Mouse (Mus musculus) testis, adult 2 months (tissue): Measurements from ENCODE around the gene Atp5b. TPM values are rescaled to one million over a fixed set of nuclear protein-coding genes. Genes with fewer than 3 reads are reported as not detected.

ENCODE experiments used
- H3K27ac ChIP-seq: fragments of 200-500 bp; 2 replicates; pipeline ENCODE4 v1.5.1; 2012; ENCODE audit warnings: low read depth, low read length; ENCODE audit not compliant: control insufficient read depth, insufficient read depth
- H3K27me3 ChIP-seq: fragments of 200-500 bp; 2 replicates; pipeline ENCODE4 v1.6.1; 2012; ENCODE audit warnings: mild to moderate bottlenecking, low read length, moderate library complexity; ENCODE audit not compliant: control insufficient read depth, insufficient read depth
- H3K36me3 ChIP-seq: fragments of 200-500 bp; 2 replicates; pipeline ENCODE4 v1.6.1; 2012; ENCODE audit warnings: mild to moderate bottlenecking, low read length; ENCODE audit not compliant: control insufficient read depth, insufficient read depth
- H3K4me1 ChIP-seq: fragments of 200-500 bp; 2 replicates; pipeline ENCODE4 v1.6.1; 2012; ENCODE audit warnings: low read length; ENCODE audit not compliant: control insufficient read depth, insufficient read depth
- H3K4me3 ChIP-seq: fragments of 200-500 bp; 2 replicates; pipeline ENCODE4 v1.5.1; 2012; ENCODE audit warnings: low read depth, mild to moderate bottlenecking, low read length, moderate library complexity, mixed read lengths; ENCODE audit not compliant: control insufficient read depth
- CTCF ChIP-seq: fragments of 200-500 bp; IDR thresholded peaks from 2 replicates; pipeline ENCODE4 v1.5.1; 2012; ENCODE audit warnings: low read depth, mild to moderate bottlenecking, inconsistent platforms, low read length, moderate library complexity; ENCODE audit not compliant: control insufficient read depth, insufficient read depth, insufficient replicate concordance
- POLR2A ChIP-seq: fragments of 200-500 bp; IDR thresholded peaks from 2 replicates; pipeline ENCODE4 v1.6.1; 2012; ENCODE audit warnings: low read depth, mild to moderate bottlenecking, inconsistent platforms, low read length, moderate library complexity; ENCODE audit not compliant: control insufficient read depth
- polyA plus RNA-seq: library from polyadenylated mRNA; depleted of rRNA; stranded (reverse); fragments of >200 nt; gene quantifications from 2 replicates; pipeline ENCODE4 v1.2.3, GENCODE M21; 2012; rRNA removed

Gene Atp5b
- polyA plus RNA-seq, 1 experiment = 805 TPM

DNA sequence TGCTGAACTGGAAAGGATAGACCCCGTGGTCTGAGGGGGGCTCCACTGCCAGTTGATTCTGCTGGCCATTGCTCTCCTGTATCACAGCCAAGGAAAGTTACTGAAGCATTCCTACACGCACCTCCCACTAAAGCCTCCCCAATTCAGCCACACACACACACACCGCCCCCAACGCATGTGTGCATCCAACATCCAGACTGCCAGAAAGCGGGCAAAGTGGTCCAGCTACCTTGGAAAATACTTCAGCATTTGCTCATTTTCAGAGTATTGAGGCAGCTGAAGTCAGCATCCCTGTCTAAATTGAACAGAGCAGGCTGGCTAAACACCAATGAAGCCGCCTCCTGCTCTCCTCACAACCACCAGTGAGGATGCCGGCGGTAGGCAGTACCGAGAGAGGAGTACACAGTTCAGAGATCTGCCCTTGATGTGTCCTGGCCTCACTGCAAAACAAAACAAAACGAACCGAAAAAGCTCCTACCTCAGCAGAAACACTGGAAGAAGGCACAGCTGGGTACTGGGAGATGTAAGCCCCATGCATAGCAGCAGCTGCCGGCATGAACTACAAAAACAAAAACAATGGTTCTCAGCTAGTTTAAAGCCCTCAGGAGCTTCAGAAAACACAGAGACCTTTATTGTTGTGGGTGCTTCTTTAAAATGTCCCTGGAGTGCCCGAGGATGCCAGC lies 50.7 kb downstream of the Atp5b start:
- TF ChIP-seq POLR2A = no peak
- TF ChIP-seq CTCF = no peak
- H3K4me3 ChIP-seq = no peak overlapping the region
- H3K36me3 ChIP-seq = no peaks in the 10 kb centered on the region

DNA sequence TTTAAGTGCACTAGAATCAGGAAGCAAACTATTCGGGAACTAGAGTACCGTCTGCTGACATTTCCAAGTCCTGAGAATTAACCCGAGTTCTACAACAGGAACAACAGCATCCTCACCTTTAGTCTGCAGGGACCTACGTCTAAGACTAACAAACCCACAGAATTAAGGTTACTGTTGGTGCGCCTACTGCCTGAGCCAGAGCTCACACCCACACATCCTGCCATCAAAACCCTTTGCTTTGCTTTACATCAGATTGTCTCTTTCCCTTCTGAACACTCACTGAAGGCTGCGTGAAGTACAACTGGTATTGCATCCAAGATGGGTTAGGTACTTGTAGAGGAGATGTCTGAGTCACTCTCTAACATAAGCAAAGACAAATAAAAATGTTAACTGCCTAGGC lies 52.3 kb downstream of the Atp5b start:
- Histone ChIP-seq H3K27me3 (no peaks in the 10 kb centered on the region), H3K27ac (no peak overlapping the region), H3K36me3 (no peaks in the 10 kb centered on the region), H3K4me3 (no peak overlapping the region), H3K4me1 (no peaks in the 10 kb centered on the region)
- TF ChIP-seq CTCF (no peak), POLR2A (no peak)

More for the DNA sequence above, 50.7 kb downstream of the Atp5b start:
- Histone ChIP-seq H3K27me3 (no peaks in the 10 kb centered on the region), H3K27ac (no peak overlapping the region; the same call in 1 of the 2 replicates), H3K4me1 (no peaks in the 10 kb centered on the region)

Other genes with a start within 250 kb of the Atp5b start
- gene Rdh19, start 233.3 kb upstream of the Atp5b start, polyA plus RNA-seq = not detected in 2 replicates
- gene Rdh16f2, start 216.8 kb upstream of the Atp5b start, polyA plus RNA-seq = 0.23 and 0.26 TPM in 2 replicates
- not detected in 2 replicates for gene Rdh7, start 194.5 kb upstream of the Atp5b start, polyA plus RNA-seq
- gene Sdr9c7, start 184.8 kb upstream of the Atp5b start, polyA plus RNA-seq = 0.38 and 0.49 TPM in 2 replicates
- not detected in 2 replicates for gene Hsd17b6, start 75.7 kb upstream of the Atp5b start, polyA plus RNA-seq
- gene Prim1, start 68.1 kb upstream of the Atp5b start, polyA plus RNA-seq = 2.9 and 3.4 TPM in 2 replicates
- 229 and 234 TPM in 2 replicates for gene Naca, start 47.7 kb upstream of the Atp5b start, polyA plus RNA-seq
- 41.6 and 42.7 TPM in 2 replicates for gene Ptges3, start 24.3 kb upstream of the Atp5b start, polyA plus RNA-seq
- 90.5 and 100 TPM in 2 replicates for gene Baz2a, start 8.3 kb downstream of the Atp5b start, polyA plus RNA-seq
- 17.3 and 19.4 TPM in 2 replicates for gene Rbms2, start 97.0 kb downstream of the Atp5b start, polyA plus RNA-seq
- 3.7 and 5.3 TPM in 2 replicates for gene Gls2, start 111.2 kb downstream of the Atp5b start, polyA plus RNA-seq
- 3.1 and 3.4 TPM in 2 replicates for gene Spryd4, start 128.5 kb downstream of the Atp5b start, polyA plus RNA-seq
- gene Mip, start 142.6 kb downstream of the Atp5b start, polyA plus RNA-seq = not detected in 2 replicates
- 3.4 and 4.4 TPM in 2 replicates for gene Timeless, start 148.8 kb downstream of the Atp5b start, polyA plus RNA-seq
- 0.05 TPM in 1 of 2 replicates, not detected in the other for gene Apon, start 170.8 kb downstream of the Atp5b start, polyA plus RNA-seq
- 0.44 and 0.60 TPM in 2 replicates for gene Apof, start 185.4 kb downstream of the Atp5b start, polyA plus RNA-seq
- 6.0 and 6.6 TPM in 2 replicates for gene Stat2, start 187.3 kb downstream of the Atp5b start, polyA plus RNA-seq
- 0.06 and 0.36 TPM in 2 replicates for gene Il23a, start 215.5 kb downstream of the Atp5b start, polyA plus RNA-seq
- gene Pan2, start 220.1 kb downstream of the Atp5b start, polyA plus RNA-seq = 21.1 and 24.6 TPM in 2 replicates
- gene Cnpy2, start 239.2 kb downstream of the Atp5b start, polyA plus RNA-seq = 7.4 and 9.2 TPM in 2 replicates